Mouse (Mus musculus) liver (tissue): ENCODE measurements around the gene Hbs1l.
A peak's percentile ranks its signal among the peaks of the same experiment; 100 is the strongest.

Source experiments
- DNase-seq: peaks from one replicate; pipeline ENCODE4 v3.0.0-alpha.2; 2020; ENCODE audit warnings: mixed read lengths

Gene Hbs1l

GRCm38 (mm10) chr10:21295759-21296621 lies at the start of gene Hbs1l:
Gene Hbs1l, plus strand, starts transcription at chr10:21295979.
- DNase-seq: peak; percentile 98

DNA sequence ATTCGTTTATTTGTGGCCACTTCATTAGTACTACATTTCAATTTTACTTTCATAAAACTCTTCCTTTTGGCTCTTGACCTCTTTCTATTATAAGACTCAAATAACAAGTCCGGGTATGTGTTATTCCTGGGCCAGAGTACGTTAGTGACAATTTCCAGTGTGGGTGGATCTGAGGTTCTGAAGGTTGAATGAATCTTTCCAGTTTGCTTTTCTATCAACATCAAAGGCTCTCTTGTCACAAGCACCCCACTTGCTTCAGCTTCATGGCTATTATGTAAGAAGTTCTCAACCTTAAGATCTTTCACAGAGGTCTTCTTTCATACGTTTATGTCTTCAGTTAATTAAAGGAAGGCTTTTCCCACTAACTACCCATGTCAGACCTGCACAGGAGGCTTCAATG lies 47.2 kb upstream of the Hbs1l start:
- no peak for DNase-seq

GRCm38 (mm10) chr10:21251881-21252534 lies 43.8 kb upstream of the Hbs1l start:
- DNase-seq: no peak

GRCm38 (mm10) chr10:21252800-21253199 lies 43.0 kb upstream of the Hbs1l start:
- DNase-seq: peak; percentile 59

DNA sequence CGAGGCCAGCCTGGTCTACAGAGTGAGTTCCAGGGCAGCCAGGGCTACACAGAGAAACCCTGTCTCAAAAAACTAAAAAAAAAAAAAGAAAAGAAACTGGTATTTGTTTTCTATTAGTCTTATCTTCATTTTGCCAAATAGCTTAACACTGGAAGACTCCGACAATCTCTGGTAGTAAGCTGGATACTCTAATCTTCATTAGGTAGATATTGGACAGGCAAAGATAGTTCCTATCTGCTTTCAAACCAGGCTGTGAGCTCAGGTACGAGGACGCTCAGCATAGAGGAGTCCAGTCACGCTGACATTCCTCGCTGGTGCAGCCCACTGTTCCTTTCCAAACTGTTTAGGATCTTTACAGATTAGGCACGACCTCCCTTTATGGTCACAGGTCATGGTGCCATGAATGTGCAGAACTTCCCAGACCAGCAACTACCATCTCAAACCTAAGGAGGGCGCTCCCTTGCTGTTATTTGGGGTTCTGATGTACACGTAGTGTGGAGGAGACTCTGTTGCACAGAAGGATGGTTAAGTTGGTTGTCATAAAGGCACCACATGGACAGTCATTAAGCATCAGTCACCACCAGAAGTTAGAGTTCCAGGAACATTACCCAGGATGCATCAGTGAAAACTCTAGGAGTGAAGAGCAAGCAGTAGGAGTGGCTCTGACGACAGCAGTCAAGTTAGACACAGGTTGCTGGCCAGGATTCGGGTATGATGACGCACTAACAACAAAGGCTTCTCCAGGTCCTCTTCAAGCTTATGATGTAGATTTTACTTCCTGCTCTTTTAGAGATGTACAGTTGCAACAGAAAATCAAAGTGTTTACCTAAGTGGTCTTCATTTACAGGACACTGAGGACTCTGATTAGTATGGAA lies 41.3 kb upstream of the Hbs1l start:
- peak; percentile 45 for DNase-seq

- peak; percentile 56 for DNase-seq
These were observed 38.5 kb upstream of the Hbs1l start for GRCm38 (mm10) chr10:21257244-21257643.

DNA sequence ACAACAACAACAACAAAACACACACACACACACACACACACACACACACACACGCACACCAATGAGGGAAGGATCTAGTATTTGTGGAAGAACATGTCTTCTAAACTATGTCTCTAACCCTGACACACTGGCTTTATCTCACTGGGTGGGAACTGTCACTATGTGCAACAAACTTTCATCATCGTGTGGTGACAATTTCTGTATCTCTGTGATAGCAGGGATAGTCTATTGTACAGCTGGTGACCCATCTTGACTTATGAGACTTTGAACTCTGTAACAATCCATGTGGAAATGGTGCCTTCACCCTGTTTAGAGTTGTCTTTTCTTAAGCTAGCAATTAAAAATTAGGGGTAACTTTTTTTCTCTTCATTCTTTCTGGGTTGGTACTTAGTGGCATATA lies 36.1 kb upstream of the Hbs1l start:
- DNase-seq: peak; percentile 26

DNA sequence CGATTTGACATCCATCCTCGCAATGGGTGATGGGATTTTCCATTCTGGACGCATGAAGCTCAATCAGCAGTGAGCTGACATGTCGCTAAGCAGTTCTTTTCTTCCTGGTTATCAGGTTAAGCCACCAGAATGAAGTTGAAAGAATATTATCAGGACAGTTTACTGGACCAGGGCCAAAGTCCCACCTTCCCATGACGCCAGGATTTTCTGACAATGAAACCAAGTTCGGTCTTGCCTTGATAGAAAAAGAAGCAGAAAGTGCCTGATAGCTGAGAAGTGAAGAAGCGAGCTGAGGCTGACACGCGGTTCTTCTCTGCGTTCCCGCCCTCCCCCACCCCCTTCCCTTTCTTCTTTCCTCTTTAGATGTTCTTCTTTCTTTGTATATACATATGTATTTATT lies 30.6 kb upstream of the Hbs1l start:
- peak; percentile 51 for DNase-seq

- DNase-seq: no peak
These were observed 28.3 kb upstream of the Hbs1l start for GRCm38 (mm10) chr10:21267452-21267851.

DNA sequence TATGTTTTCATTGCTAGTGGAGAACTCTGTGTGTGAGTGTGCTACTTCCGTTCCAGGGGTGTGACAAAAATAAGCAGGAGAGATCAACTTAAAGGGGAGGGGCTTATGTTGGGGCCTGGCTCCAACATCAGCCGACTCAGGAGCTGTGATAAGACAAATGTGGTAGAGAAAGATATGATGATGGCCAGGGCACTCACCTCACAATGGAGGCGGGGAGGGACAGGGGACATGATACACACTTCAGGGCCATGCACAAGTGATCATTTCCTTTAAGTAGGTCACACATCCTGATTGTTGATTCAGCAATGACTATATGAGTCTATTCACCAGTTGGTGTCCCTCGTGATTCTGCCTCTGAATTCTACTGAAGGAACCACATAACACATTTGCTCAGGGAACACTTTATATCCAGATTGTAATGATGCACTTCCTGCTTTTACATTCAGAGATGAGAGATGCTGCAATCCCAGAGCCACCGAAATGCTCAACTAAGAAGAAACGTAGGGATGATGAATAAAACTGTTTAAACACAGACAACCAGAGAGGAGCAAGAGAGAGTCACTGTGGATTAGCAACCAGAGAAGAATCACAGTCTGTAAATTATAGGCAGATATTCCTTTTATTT lies 26.9 kb upstream of the Hbs1l start:
- peak; percentile 87 for DNase-seq

GRCm38 (mm10) chr10:21269920-21270319 lies 25.9 kb upstream of the Hbs1l start:
- no peak for DNase-seq

GRCm38 (mm10) chr10:21270905-21271304 lies 24.9 kb upstream of the Hbs1l start:
- DNase-seq: no peak

- no peak for DNase-seq
These were observed 24.5 kb upstream of the Hbs1l start for GRCm38 (mm10) chr10:21271310-21271709.

- no peak for DNase-seq
These were observed 24.0 kb upstream of the Hbs1l start for GRCm38 (mm10) chr10:21271785-21272184.

DNA sequence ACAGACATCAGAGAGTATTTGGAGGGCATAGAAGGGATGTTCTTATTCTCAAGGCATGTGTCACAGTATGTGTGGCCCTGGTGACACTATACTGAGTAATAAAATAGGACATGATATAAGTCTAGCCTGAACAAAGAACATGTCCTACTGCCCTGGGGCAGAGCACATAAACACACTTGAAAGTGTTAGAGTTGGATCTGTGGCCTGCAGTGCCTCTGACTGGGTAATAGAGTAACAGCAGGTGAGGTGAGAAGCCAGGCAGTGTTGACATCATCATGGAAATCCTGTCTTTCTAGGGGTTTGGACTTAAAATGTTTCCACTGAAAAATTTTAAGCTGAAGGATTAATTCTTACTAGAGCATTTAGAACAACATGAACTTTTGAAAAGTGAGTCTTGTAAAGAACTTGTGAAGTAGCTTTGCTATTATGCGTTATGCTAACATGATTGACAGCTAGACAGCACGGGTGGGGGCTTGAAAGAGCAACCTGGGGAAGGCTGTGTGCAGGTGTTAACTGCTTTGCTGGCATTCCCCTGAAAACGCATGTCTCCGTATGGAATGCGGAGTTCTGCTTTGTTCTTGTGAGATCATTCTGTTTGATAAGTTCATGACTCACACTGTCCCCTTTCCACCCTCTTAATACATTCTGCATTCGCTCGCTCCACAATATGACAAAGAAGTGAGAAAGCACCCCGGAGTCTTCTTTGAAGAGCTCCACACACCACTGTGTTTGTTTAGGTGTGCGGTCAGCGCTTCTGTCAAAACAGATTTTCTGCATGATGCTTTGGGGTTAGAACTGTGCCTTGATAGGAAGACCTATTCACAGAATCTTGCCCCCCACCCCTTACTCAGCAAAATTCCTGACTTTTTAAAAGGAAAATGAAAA lies 8.3 kb upstream of the Hbs1l start:
- DNase-seq: no peak

DNA sequence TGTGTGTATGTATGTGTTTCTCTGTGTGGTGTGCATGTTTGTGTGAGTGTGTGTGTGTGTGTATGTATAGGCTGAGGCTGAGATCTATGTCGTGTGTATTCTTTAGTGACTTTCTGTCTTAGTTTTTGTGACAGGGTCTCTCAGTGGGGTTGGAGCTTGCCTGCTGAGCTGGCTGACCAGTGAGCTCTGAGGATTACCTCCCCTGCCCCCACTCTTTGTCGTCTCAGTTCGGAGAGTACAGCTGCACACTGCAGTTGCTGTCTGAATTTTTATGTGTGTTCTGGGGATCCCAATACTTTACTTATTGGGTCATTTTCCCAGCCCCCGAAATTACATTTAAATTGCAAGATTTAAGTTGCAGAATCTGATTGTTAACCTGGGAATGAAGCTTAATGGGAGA lies 4.6 kb upstream of the Hbs1l start:
- DNase-seq: no peak

- DNase-seq: no peak
These were observed 1.6 kb upstream of the Hbs1l start for GRCm38 (mm10) chr10:21294217-21294616.

DNA sequence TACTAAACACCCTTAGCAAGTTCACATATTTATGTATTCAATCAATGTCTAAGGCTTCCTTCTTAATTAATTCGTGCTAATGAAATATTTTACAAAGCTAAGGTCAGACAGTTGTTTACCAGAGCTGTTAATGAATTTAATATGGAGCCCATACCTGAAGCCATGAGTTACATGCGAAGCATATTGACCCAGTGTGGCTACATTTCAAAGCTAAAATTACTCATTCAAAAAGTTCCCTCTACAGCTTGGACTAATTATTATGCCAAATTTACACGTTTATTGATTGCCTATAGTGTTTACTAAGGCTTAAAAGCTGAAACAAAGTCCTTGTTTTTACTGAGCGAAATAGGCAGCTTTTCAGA lies 401 bp upstream of the Hbs1l start:
- DNase-seq: no peak

- DNase-seq: no peak
These were observed 3.2 kb downstream of the Hbs1l start for GRCm38 (mm10) chr10:21298972-21299371.

DNA sequence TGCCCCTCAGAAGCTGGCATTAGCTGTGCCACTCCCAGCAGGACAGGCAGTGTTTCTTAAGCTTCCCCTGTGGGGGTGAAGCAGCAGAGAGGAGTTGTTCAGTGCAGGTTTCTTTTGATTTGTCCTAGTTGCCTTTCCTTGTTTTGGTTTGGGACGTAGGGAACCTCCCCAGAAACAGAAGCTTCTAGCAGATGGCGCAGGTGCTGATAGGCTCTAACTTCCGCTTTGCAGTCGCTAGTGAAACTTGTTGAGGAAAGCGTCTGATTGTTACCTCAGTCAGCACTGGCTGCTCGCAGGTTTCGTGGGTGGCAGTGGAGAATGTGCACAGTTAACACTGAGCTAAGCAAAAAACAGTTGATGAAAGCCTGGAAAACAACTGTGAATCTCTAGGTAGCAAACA lies 6.0 kb downstream of the Hbs1l start:
- DNase-seq: no peak

DNA sequence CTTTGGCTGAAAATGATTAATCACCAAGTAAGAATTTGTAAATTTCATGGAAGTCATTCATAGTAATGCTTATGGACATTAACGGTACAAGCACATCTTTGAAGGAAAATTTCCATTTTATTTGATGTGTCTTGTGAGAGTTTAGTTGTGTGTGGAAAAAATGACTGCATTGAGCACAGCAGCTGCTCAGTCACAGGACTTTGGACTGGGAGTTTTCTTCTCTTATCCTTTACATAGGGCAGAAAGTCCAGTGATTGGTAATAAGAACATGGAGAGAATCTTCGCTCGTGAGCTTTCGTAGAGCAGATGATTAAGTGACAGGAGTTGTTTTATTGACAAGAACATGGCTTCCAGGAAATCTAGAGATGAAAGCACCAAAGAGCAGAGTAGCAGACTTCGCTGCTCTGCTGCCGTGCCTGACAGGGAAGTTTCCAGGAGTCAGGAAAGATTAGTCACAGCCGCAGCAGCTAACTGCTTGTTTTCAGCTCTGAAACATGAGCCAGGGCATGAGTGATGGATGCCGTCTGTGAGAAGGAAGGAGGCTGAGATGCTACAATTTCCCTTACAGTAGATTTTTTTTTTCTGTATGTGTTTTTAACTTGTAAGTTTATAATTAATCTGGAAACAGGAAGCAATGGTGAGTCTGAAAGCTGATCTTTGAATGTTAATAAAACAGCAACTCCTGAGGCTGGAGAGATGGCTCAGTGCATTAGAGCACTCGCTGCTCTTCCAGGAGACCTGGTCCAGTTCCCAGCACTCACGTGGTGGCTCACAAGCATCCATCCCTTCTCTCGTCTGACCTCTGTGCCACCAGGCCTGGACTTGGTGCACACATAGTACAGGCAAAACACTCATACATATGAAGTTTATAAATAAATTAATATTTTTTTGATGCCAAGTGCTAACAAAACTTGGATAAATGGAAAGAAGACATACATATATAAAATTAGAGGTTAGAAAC lies 9.2 kb downstream of the Hbs1l start:
- no peak for DNase-seq
